In genomic region chr2:150749283-150749682, GRCm38 (mm10) we compare ENCODE assay signal across 8 mouse cellular contexts. TPM values are rescaled to one million over a fixed set of nuclear protein-coding genes. Genes with fewer than 3 reads are reported as not detected.
A peak's percentile ranks its signal among the peaks of the same experiment; 100 is the strongest.
DNase-seq lines count a peak whose midpoint lies in the region; ATAC-seq and TF ChIP-seq lines count a peak whose summit lies in the region.

No protein-coding gene starts in this region.

- peaks cover 37% of the 10 kb centered on the region for H3K36me3 ChIP-seq in G1E (replicated peaks)
- peaks cover 15% of the 10 kb centered on the region for H3K36me3 ChIP-seq in forebrain, embryonic 12.5 days (replicated peaks)

- TF ChIP-seq CTCF in G1E (IDR thresholded peaks at IDR 0.05; ENCODE audit: low read depth, low read length), result no peak

- intact Hi-C loops in gastrocnemius, postnatal 36 days (cut with DNase I), result loop anchor here (5.0 kb wide), 1 partner anchor 142 kb away; the partner anchor contains the start of gene Apmap

- peaks cover 18% of the 10 kb centered on the region for H3K27me3 ChIP-seq in G1E (ENCODE audit: insufficient read depth, low read length)
- peaks cover 2% of the 10 kb centered on the region; the same call in 1 of the 2 replicates for H3K27me3 ChIP-seq in forebrain, embryonic 12.5 days

- peaks cover 24% of the 10 kb centered on the region for H3K4me1 ChIP-seq in G1E (ENCODE audit: insufficient read depth, low read depth, low read length)
- H3K4me1 ChIP-seq in forebrain, embryonic 12.5 days, result peaks cover 10% of the 10 kb centered on the region

- peak overlapping the region; percentile 81 for H3K4me3 ChIP-seq in G1E (ENCODE audit: low read depth, low read length)
- peak overlapping the region; percentile 64 for H3K4me3 ChIP-seq in forebrain, embryonic 12.5 days (replicated peaks)

- H3K4me2 ChIP-seq in forebrain, embryonic 12.5 days, result peak overlapping the region; percentile 96

- peak overlapping the region; percentile 54 for H3K27ac ChIP-seq in forebrain, embryonic 12.5 days

- peak; percentile 13 for DNase-seq in gastrocnemius, adult 18-20 months (ENCODE audit: low spot score)
- no peak for DNase-seq in gastrocnemius, postnatal 36 days
- peak; percentile 19 for DNase-seq in G1E (ENCODE audit: low spot score)
- DNase-seq in kidney, postnatal 10 days, result peak; percentile 61
- no peak for DNase-seq in urinary bladder, postnatal 10 days (ENCODE audit: low spot score)
- DNase-seq in layer of hippocampus, postnatal 36 days, result no peak

- ATAC-seq in G1E (ENCODE audit: extremely low read depth, insufficient number of reproducible peaks, low FRiP score, poor library complexity, severe bottlenecking), result no peak
- ATAC-seq in forebrain, embryonic 12.5 days (ENCODE audit: low FRiP score), result peak; percentile 85
- peak; percentile 40 for ATAC-seq in megakaryocyte progenitor cell, adult 5-6 weeks (replicated peaks; ENCODE audit: poor library complexity)

- H3K9me3 ChIP-seq in G1E (replicated peaks), result no peaks in the 10 kb centered on the region
- no peaks in the 10 kb centered on the region for H3K9me3 ChIP-seq in forebrain, embryonic 12.5 days

- under 1% methylated on average over 24 of the region's 24 CpGs for WGBS in forebrain, embryonic 12.5 days

- peak overlapping the region; percentile 70 for H3K9ac ChIP-seq in forebrain, embryonic 12.5 days

RNA-seq across cellular contexts. Expression of gene Entpd6, which starts 0.4 kb away (rescaled TPM):
- 1 to 10 TPM; 8.0 to 8.8 TPM for total RNA-seq in gastrocnemius, adult 18-20 months (2021)
- 1 to 10 TPM; 7.2 to 8.1 TPM for total RNA-seq in gastrocnemius, postnatal 36 days (2021)
- total RNA-seq in G1E (2014; fragmentation: Nextera tagmentation), result 8.4 and 10.3 TPM in 2 replicates
- total RNA-seq in G1E (2017), result 5.5 and 6.7 TPM in 2 replicates
- polyA plus RNA-seq in G1E (2012), result 25.2 and 27.5 TPM in 2 replicates
- polyA plus RNA-seq in forebrain, embryonic 12.5 days (2016; fragmentation: Nextera tagmentation; extraction: Ambion mirVana), result 29.5 and 29.6 TPM in 2 replicates
- total RNA-seq in megakaryocyte progenitor cell, adult 5-6 weeks (2015), result 11.5 and 11.8 TPM in 2 replicates
- 13.3 and 18.0 TPM in 2 replicates for total RNA-seq in megakaryocyte progenitor cell, adult 5-6 weeks (2017)
- total RNA-seq in layer of hippocampus, postnatal 36 days (2021), result 10 to 100 TPM; 66.2 to 67.6 TPM

RNA-seq across cellular contexts. Expression of gene Pygb, which starts 37.3 kb away (rescaled TPM):
- total RNA-seq in gastrocnemius, adult 18-20 months (2021), result 1 to 10 TPM; 4.5 to 5.5 TPM
- 1 to 10 TPM; 4.2 to 4.6 TPM for total RNA-seq in gastrocnemius, postnatal 36 days (2021)
- 7.3 and 15.8 TPM in 2 replicates for total RNA-seq in G1E (2014; fragmentation: Nextera tagmentation)
- total RNA-seq in G1E (2017), result 18.6 and 21.0 TPM in 2 replicates
- polyA plus RNA-seq in G1E (2012), result 7.9 and 10.6 TPM in 2 replicates
- polyA plus RNA-seq in forebrain, embryonic 12.5 days (2016; fragmentation: Nextera tagmentation; extraction: Ambion mirVana), result 81.6 and 86.3 TPM in 2 replicates
- total RNA-seq in megakaryocyte progenitor cell, adult 5-6 weeks (2015), result 8.5 and 8.7 TPM in 2 replicates
- 24.0 and 33.9 TPM in 2 replicates for total RNA-seq in megakaryocyte progenitor cell, adult 5-6 weeks (2017)
- 100 to 1,000 TPM; 196 to 204 TPM for total RNA-seq in layer of hippocampus, postnatal 36 days (2021)

Comparison
In these comparisons a context has a peak if more than half of its experiments do, and no peak if none do; other contexts are left out.
1. DNase-seq: peak in gastrocnemius, adult 18-20 months (single experiment), G1E (single experiment) and kidney, postnatal 10 days (single experiment); none in gastrocnemius, postnatal 36 days (0 of 2), urinary bladder, postnatal 10 days (single experiment) and layer of hippocampus, postnatal 36 days (0 of 2).
2. RNA of gene Pygb, which starts 37.3 kb away (total RNA-seq): 196 to 204 TPM in layer of hippocampus, postnatal 36 days; 8.5 to 33.9 TPM in megakaryocyte progenitor cell, adult 5-6 weeks, 7.3 to 21.0 TPM in G1E, 4.5 to 5.5 TPM in gastrocnemius, adult 18-20 months and 4.2 to 4.6 TPM in gastrocnemius, postnatal 36 days; every median in the first group is over 4 times any median in the second.